Mouse (Mus musculus) hindbrain, embryonic 11.5 days (tissue): ENCODE data around the gene Gm10160. TPM values are rescaled to one million over a fixed set of nuclear protein-coding genes. Genes with fewer than 3 reads are reported as not detected.

Experiments used
- ATAC-seq: fragments of 200-750 bp; cut with Nextera tagmentation; 2 replicates; pipeline ENCODE4 v1.8.0; 2017; ENCODE audit warnings: mild to moderate bottlenecking, moderate TSS enrichment, moderate library complexity; ENCODE audit not compliant: low FRiP score
- DNase-seq: peaks from one replicate; pipeline ENCODE4 v3.0.0-alpha.2; 2015; ENCODE audit warnings: low spot score
- H3K27ac ChIP-seq: fragments of 300-500 bp; sonication (generic); 2 replicates; pipeline ENCODE4 v1.5.1; 2014; ENCODE audit warnings: mild to moderate bottlenecking, low read depth, low read length
- H3K27me3 ChIP-seq: fragments of 300-500 bp; sonication (generic); 2 replicates; pipeline ENCODE4 v1.6.1; 2014; ENCODE audit warnings: mild to moderate bottlenecking, low read length, moderate library complexity, mixed read lengths; ENCODE audit not compliant: control insufficient read depth, insufficient read depth
- H3K36me3 ChIP-seq: fragments of 300-500 bp; sonication (generic); 2 replicates; pipeline ENCODE4 v1.6.1; 2014; ENCODE audit warnings: mild to moderate bottlenecking, low read length, moderate library complexity, mixed read lengths; ENCODE audit not compliant: control insufficient read depth, insufficient read depth
- H3K4me1 ChIP-seq: fragments of 300-500 bp; sonication (generic); replicated peaks from 2 replicates; pipeline ENCODE4 v1.6.1; 2014; ENCODE audit warnings: low read length, mixed read lengths; ENCODE audit not compliant: control insufficient read depth, insufficient read depth
- H3K4me2 ChIP-seq: fragments of 300-500 bp; sonication (generic); replicated peaks from 2 replicates; pipeline ENCODE4 v1.6.1; 2014; ENCODE audit warnings: mild to moderate bottlenecking, low read depth, low read length
- H3K4me3 ChIP-seq: fragments of 300-500 bp; sonication (generic); 2 replicates; pipeline ENCODE4 v1.5.1; 2014; ENCODE audit warnings: low read depth, low read length
- H3K9ac ChIP-seq: fragments of 300-500 bp; sonication (generic); 2 replicates; pipeline ENCODE4 v1.6.1; 2014; ENCODE audit warnings: low read depth, low read length
- H3K9me3 ChIP-seq: fragments of 300-500 bp; sonication (generic); 2 replicates; pipeline ENCODE4 v1.6.1; 2016; ENCODE audit warnings: low read length; ENCODE audit not compliant: control insufficient read depth
- WGBS: fragments of 180-500 bp; shearing (Covaris S2); extraction: QIAGEN DNeasy Blood & Tissue Kit; methylation state at CpG from one replicate; pipeline ENCODE4 v1.1.7; 2014; 5-methylcytosine and 5-hydroxymethylcytosine counted together
- polyA plus RNA-seq: library from polyadenylated mRNA; unstranded; fragments of >200 nt; fragmentation: Nextera tagmentation; extraction: Ambion mirVana; gene quantifications from 2 replicates; pipeline ENCODE4 v1.2.1, GENCODE M21; 2014

Gene Gm10160
- polyA plus RNA-seq, 1 experiment from 2014 or later, result not detected

- H3K4me2 ChIP-seq, result peak within 1 kb of the TSS; percentile 71
- DNase-seq (peak; percentile 95), ATAC-seq (peak; percentile 91)
- H3K9me3 ChIP-seq, result no peaks in the 10 kb centered on the region
- H3K4me1 ChIP-seq, result peaks cover 2% of the 10 kb centered on the region; the same call in 1 of the 2 replicates
- under 1% methylated on average over 46 of the region's 58 CpGs for WGBS
- peak within 1 kb of the TSS; percentile 88 for H3K9ac ChIP-seq
- peak within 1 kb of the TSS; percentile 68 for H3K4me3 ChIP-seq
- H3K36me3 ChIP-seq, result no peaks in the 10 kb centered on the region
- H3K27me3 ChIP-seq, result no peaks in the 10 kb centered on the region
- H3K27ac ChIP-seq, result peak within 1 kb of the TSS; percentile 94
Observed at GRCm38 (mm10) chr7:81829379-81829894, 26.2 kb downstream of the Gm10160 start, which contains the start of gene Btbd1. Gene Btbd1 (minus strand): TSS chr7:81829431.

DNA sequence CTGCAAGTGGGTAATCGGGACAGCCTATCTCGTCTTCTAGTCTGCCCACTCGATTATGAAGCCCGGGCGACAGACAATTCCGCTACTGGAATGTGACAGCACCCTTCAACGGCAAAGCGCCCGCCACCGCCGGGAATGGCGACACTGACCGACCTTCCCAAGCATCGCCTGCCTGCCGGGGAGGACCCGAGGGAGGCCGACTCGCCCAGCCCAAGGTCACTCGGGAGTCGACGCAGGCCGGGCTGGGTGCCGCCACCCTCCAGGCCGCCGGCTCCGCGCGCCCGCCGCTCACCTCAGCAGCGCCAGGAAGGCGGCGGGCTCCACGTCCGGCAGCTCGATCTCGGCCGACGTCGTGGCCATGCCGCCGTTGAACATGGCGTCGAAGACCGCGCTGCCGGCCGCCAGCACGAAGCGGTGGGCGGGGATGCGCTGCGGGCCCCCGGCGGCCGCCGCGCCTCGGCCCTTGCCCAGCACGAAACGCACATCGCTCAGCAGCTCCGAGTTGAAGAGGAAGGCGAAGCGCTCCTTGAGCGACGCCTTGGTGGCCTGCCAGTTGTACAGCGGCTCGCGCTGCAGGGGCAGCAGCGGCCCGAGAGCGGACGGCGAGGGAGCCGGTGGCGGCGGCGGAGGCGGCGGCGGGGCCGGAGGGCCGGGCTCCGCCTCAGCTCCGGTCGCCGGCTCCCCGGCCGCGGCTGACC lies 26.8 kb downstream of the Gm10160 start:
- H3K9ac ChIP-seq, result peak overlapping the region; percentile 88
- peaks cover 2% of the 10 kb centered on the region; the same call in 1 of the 2 replicates for H3K4me1 ChIP-seq
- H3K9me3 ChIP-seq, result no peaks in the 10 kb centered on the region
- ATAC-seq (peak; percentile 85), DNase-seq (peak; percentile 70)
- WGBS, result under 1% methylated on average over 79 of the region's 91 CpGs
- no peaks in the 10 kb centered on the region for H3K27me3 ChIP-seq
- H3K4me2 ChIP-seq, result peak overlapping the region; percentile 71
- H3K27ac ChIP-seq, result peak overlapping the region; percentile 94
- peak overlapping the region; percentile 68 for H3K4me3 ChIP-seq
- H3K36me3 ChIP-seq, result no peaks in the 10 kb centered on the region

GRCm38 (mm10) chr7:81827806-81828667 lies 27.6 kb downstream of the Gm10160 start:
- ATAC-seq (peak; percentile 29; the same call in 1 of the 2 replicates), DNase-seq (no peak)
- H3K36me3 ChIP-seq, result no peaks in the 10 kb centered on the region
- H3K27me3 ChIP-seq, result no peaks in the 10 kb centered on the region
- peak overlapping the region; percentile 88 for H3K9ac ChIP-seq
- peaks cover 2% of the 10 kb centered on the region; the same call in 1 of the 2 replicates for H3K4me1 ChIP-seq
- no peaks in the 10 kb centered on the region for H3K9me3 ChIP-seq
- 28% methylated on average over 17 of the region's 17 CpGs for whole genome bisulfite sequencing
- H3K4me3 ChIP-seq, result peak overlapping the region; percentile 68
- peak overlapping the region; percentile 71 for H3K4me2 ChIP-seq
- H3K27ac ChIP-seq, result peak overlapping the region; percentile 94; the same call in 1 of the 2 replicates

GRCm38 (mm10) chr7:81825381-81825780 lies 30.2 kb downstream of the Gm10160 start:
- WGBS, result 88% methylated on average over 3 of the region's 3 CpGs
- no peaks in the 10 kb centered on the region for H3K36me3 ChIP-seq
- no peak overlapping the region for H3K9ac ChIP-seq
- no peak overlapping the region for H3K27ac ChIP-seq
- no peak overlapping the region for H3K4me3 ChIP-seq
- no peaks in the 10 kb centered on the region for H3K27me3 ChIP-seq
- DNase-seq (no peak), ATAC-seq (no peak)
- no peak overlapping the region for H3K4me2 ChIP-seq
- peaks cover 2% of the 10 kb centered on the region; the same call in 1 of the 2 replicates for H3K4me1 ChIP-seq
- H3K9me3 ChIP-seq, result no peaks in the 10 kb centered on the region

DNA sequence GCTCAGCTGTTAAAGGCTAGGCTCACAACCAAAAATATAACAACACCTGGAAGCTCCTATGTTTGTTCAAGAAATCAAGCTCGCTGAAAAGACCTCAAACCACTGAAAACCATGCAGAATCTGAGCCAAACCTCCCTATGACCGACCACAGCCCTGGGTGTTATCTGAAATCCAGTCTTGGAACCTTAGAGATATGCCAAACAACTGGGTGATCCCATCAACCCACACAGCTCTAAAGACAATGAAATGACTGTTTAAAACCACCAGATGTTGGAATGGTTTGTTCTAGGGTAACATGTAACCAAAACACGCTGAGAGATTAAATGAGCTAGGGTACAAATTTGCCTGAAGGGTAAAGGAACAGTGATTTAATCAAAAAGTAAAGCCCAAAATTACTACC lies 30.7 kb downstream of the Gm10160 start:
- 85% methylated on average over 3 of the region's 3 CpGs for WGBS
- Histone ChIP-seq H3K27me3 (no peaks in the 10 kb centered on the region), H3K4me3 (no peak overlapping the region), H3K4me2 (no peak overlapping the region), H3K9ac (no peak overlapping the region), H3K27ac (no peak overlapping the region), H3K9me3 (no peaks in the 10 kb centered on the region), H3K36me3 (no peaks in the 10 kb centered on the region), H3K4me1 (peaks cover 2% of the 10 kb centered on the region; the same call in 1 of the 2 replicates)
- DNase-seq (no peak), ATAC-seq (no peak)

DNA sequence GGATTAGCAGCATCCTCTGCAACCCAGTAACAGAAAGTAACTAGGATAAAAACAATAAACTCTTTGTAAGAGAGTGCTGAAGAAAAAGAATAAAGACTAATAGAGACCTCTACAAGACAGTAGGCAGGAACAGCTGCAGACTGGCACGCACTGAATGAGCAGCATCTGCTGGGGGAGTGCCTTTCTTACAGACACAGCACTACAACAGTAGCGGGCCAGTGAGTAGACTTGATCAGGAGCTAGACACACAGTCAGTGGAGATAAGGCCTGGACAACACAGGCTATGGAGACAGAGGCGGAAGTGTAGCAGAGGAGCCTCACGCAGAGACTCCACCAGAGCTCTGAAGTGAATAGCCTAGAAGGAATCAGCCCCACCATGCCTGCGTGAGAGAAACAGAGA lies 49.5 kb downstream of the Gm10160 start:
- Histone ChIP-seq H3K27ac (no peak overlapping the region), H3K9ac (no peak overlapping the region), H3K4me3 (no peak overlapping the region), H3K27me3 (no peaks in the 10 kb centered on the region), H3K4me2 (no peak overlapping the region), H3K4me1 (no peaks in the 10 kb centered on the region), H3K36me3 (no peaks in the 10 kb centered on the region), H3K9me3 (no peaks in the 10 kb centered on the region)
- 83% methylated on average over 5 of the region's 5 CpGs for WGBS
- DNase-seq (no peak), ATAC-seq (no peak)

Other genes with a start within 250 kb of the Gm10160 start
- 22.2 and 24.4 TPM in 2 replicates for gene Homer2, start 148.3 kb downstream of the Gm10160 start, polyA plus RNA-seq
- gene Ramac, start 92.9 kb downstream of the Gm10160 start, polyA plus RNA-seq, result 130 and 132 TPM in 2 replicates
- gene 3110040N11Rik, start 66.3 kb downstream of the Gm10160 start, polyA plus RNA-seq, result 43.6 and 49.1 TPM in 2 replicates
- gene Btbd1, start 26.4 kb downstream of the Gm10160 start, polyA plus RNA-seq, result 101 and 103 TPM in 2 replicates
- 11.3 and 14.8 TPM in 2 replicates for gene Tm6sf1, start 3.2 kb upstream of the Gm10160 start, polyA plus RNA-seq
- 41.6 and 46.6 TPM in 2 replicates for gene Hdgfl3, start 78.7 kb upstream of the Gm10160 start, polyA plus RNA-seq
- 0.59 and 0.81 TPM in 2 replicates for gene Bnc1, start 136.5 kb upstream of the Gm10160 start, polyA plus RNA-seq